Mouse (Mus musculus): ENCODE data around the gene Cyp2b10.
"Not testable (repeated sequence)": the region's sequence is repeated elsewhere in the genome, so short reads cannot be mapped to it uniquely, and the experiment has no call there.

Gene Cyp2b10

GRCm38 (mm10) chr7:25916116-25916515 lies 18.7 kb downstream of the Cyp2b10 start:
- no peak for DNase-seq

DNA sequence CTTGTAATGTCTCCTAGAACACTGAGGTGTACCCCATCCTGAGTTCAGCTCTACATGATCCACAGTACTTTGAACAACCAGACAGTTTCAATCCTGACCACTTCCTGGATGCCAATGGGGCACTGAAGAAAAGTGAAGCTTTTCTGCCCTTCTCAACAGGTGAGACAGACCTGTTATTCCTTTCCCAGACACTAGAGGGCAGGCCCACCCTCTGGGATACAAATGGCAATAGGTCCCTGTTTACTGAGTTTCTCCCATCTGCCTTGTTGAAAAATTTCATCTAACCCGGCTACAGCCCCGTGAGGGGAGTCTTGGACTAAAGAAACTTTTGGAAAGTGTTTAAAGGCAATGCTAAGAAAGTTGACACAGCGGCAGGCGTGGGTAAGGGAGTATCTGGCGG lies 19.9 kb downstream of the Cyp2b10 start:
- not testable (repeated sequence) for DNase-seq

DNA sequence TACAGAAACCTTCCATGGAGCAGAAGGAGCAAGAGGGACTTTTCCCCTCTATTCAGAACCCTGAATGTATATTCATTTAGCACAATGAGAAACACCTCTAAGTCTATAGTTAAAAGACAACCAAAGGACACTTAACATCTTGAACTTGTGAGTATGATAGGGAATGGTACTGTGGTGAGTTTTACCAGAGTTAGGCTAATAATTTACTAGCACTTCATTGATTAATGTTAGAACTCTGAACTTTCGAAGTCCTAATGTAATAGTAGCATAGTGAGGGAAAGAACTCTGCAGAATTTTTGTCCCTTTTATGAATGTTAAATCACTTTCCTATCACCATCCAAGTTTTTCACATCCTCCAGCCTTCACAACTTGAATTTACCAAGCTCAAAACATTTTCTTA lies 22.0 kb downstream of the Cyp2b10 start:
- no peak for DNase-seq

DNA sequence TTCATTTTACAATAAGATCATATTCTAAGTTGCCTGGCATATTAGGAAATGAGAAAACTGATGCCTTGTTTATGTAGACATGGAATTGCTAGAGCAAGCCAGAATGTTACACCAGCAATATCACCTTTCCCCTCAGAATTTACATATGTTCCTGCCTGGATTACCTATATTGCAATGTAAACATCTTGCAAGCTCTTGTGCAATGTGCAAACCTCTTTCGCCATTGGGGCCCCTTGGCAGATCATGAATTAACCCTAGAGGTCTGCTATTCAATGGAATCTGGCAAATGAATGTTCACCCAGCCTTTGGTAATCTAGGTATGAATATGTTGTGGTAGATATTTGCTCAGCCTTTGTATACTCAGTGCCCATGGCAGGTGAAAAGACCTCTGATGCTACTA lies 47.9 kb downstream of the Cyp2b10 start:
- DNase-seq = no peak

All from thymus, postnatal 36 days (tissue).